Mouse (Mus musculus): Measurements from ENCODE around the gene Peak1. TPM values are rescaled to one million over a fixed set of nuclear protein-coding genes. Genes with fewer than 3 reads are reported as not detected.

Peak1 gene
- polyA plus RNA-seq, 1 experiment = 14.4 TPM

DNA sequence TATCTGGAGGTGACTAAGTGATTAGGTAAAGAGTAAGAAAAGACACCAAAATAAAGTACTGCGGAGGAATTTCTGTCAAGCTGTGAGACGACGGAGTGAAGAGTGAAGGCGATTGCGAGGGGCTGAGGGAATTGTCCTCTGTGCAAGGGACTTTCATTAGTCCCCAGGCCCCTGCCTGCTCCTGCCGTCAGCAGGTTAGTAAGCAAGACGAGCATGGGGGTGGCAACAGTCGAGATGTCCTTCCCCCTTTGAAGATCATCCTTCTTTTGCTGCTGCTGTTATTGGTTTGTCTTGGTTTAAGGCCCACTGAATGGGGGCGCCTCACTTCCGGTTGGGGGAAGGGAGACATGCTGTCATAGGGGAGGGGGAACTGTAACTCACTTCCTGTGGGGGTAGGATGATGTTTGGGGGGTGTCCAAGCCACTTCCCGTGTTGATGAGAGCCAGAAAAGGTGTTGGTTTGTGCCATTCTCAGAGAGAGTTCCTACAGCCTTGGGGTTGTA lies 922 bp upstream of the Peak1 start:
- H3ac ChIP-seq (ENCODE audit: control insufficient read depth, insufficient read length, low read depth) = peak overlapping the region; percentile 48
- H3K4me3 ChIP-seq (ENCODE audit: insufficient read depth, poor library complexity, severe bottlenecking) = peak overlapping the region; percentile 38
- peaks cover 86% of the 10 kb centered on the region for H3K79me2 ChIP-seq (ENCODE audit: control insufficient read depth, insufficient read depth)
- H3K27me3 ChIP-seq (ENCODE audit: control insufficient read depth, insufficient read depth, insufficient read length) = no peaks in the 10 kb centered on the region
- H3K36me3 ChIP-seq (ENCODE audit: control insufficient read depth, insufficient read depth) = no peaks in the 10 kb centered on the region
- TF ChIP-seq MYOG (IDR thresholded peaks at IDR 0.05; ENCODE audit: control insufficient read depth, extremely low read depth, insufficient read length) (no peak), MYOD1 (IDR thresholded peaks at IDR 0.05; ENCODE audit: control insufficient read depth, insufficient read length, low read depth) (no peak), CTCF (IDR thresholded peaks at IDR 0.05; ENCODE audit: control insufficient read depth, insufficient read depth, insufficient read length) (no peak), FOSL1 (IDR thresholded peaks at IDR 0.05; ENCODE audit: insufficient read depth, low read length, poor library complexity, severe bottlenecking) (no peak), USF1 (IDR thresholded peaks at IDR 0.05; ENCODE audit: low read depth) (no peak), MAX (IDR thresholded peaks at IDR 0.05) (no peak), CEBPB (IDR thresholded peaks at IDR 0.05; ENCODE audit: low read depth) (no peak)
- H3K79me3 ChIP-seq (ENCODE audit: low read depth) = peaks cover 36% of the 10 kb centered on the region

DNA sequence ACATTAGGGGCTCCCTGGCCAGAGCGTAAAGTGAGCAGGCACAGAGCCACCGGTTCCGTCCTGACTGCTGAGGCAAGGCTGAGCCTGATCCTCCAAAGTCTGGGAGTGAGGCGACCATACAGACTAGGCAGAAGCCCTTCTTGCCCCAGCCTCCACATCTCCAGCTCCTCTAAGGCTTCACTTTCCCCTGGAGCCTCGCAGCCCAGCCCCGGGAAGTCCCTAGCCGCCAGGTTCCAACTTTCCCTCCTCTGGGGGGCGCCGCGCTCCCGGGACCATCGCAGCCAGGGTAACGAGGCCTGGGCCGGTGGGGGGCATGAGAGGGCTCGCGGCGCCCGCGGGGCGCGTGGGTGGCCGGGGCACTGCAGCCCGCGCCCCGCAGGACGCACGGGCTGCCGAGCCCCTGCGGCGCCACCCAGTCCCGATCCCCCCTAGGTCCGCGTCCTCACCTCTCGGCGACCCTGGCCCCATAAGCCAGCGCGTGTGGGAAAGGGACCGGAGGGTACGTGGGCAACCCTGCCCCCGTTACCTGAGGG lies 386 bp downstream of the Peak1 start:
- H3K4me3 ChIP-seq (ENCODE audit: insufficient read depth, poor library complexity, severe bottlenecking) = peak overlapping the region; percentile 74
- peaks cover 49% of the 10 kb centered on the region for H3K79me3 ChIP-seq (ENCODE audit: low read depth)
- TF ChIP-seq MYOG (IDR thresholded peaks at IDR 0.05; ENCODE audit: control insufficient read depth, extremely low read depth, insufficient read length) (no peak), CTCF (IDR thresholded peaks at IDR 0.05; ENCODE audit: control insufficient read depth, insufficient read depth, insufficient read length) (peak; percentile 81)
- H3ac ChIP-seq (ENCODE audit: control insufficient read depth, insufficient read length, low read depth) = peak overlapping the region; percentile 67
- H3K36me3 ChIP-seq (ENCODE audit: control insufficient read depth, insufficient read depth) = peaks cover 5% of the 10 kb centered on the region
- peaks cover 88% of the 10 kb centered on the region for H3K79me2 ChIP-seq (ENCODE audit: control insufficient read depth, insufficient read depth)
- H3K27me3 ChIP-seq (ENCODE audit: control insufficient read depth, insufficient read depth, insufficient read length) = no peaks in the 10 kb centered on the region

DNA sequence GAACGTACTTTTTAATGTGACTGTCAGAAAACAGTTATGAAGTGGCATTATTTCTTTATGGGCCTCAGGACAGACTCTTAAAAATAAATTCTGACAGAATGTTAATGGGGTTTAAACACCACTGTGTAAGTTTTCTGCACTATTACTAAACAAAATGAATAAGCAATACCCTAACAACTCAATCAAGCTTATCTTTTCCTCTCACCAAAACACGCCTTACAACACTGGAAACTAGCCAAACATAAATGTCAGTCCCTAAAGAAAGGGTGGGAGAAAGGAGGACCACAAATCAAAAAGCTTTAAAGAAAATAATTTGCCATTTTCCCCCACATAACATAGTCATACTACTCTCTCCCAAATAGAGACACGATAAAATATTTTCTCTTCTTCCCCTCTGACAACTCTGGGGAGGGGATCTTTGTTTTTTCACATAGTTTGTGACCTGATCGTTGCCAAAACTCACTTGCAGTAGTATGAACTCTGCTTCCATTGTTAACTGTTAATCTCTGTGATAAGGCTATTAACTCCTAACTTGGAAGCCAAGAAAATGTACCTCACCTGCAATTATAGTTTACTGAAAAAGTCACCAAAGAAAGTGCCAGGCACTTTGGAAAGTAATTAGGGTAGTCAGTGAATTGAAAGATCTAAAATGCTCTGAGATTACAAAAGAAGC lies 1.8 kb downstream of the Peak1 start:
- Histone ChIP-seq H3K27me3 (ENCODE audit: control insufficient read depth, insufficient read depth, insufficient read length) (no peaks in the 10 kb centered on the region), H3K4me3 (ENCODE audit: insufficient read depth, poor library complexity, severe bottlenecking) (peak overlapping the region; percentile 74), H3ac (ENCODE audit: control insufficient read depth, insufficient read length, low read depth) (no peak overlapping the region), H3K79me3 (ENCODE audit: low read depth) (peaks cover 61% of the 10 kb centered on the region), H3K79me2 (ENCODE audit: control insufficient read depth, insufficient read depth) (peaks cover 89% of the 10 kb centered on the region), H3K36me3 (ENCODE audit: control insufficient read depth, insufficient read depth) (peaks cover 5% of the 10 kb centered on the region)
- TF ChIP-seq USF1 (IDR thresholded peaks at IDR 0.05; ENCODE audit: low read depth) (no peak), MYOD1 (IDR thresholded peaks at IDR 0.05; ENCODE audit: control insufficient read depth, insufficient read length, low read depth) (no peak), CEBPB (IDR thresholded peaks at IDR 0.05; ENCODE audit: low read depth) (no peak), MAX (IDR thresholded peaks at IDR 0.05) (no peak), FOSL1 (IDR thresholded peaks at IDR 0.05; ENCODE audit: insufficient read depth, low read length, poor library complexity, severe bottlenecking) (no peak)

- Histone ChIP-seq H3K79me3 (ENCODE audit: low read depth) (peaks cover 64% of the 10 kb centered on the region), H3K4me3 (ENCODE audit: insufficient read depth, poor library complexity, severe bottlenecking) (no peak overlapping the region)
- TF ChIP-seq MYOG (IDR thresholded peaks at IDR 0.05; ENCODE audit: control insufficient read depth, extremely low read depth, insufficient read length) (no peak), CTCF (IDR thresholded peaks at IDR 0.05; ENCODE audit: control insufficient read depth, insufficient read depth, insufficient read length) (no peak), FOSL1 (IDR thresholded peaks at IDR 0.05; ENCODE audit: insufficient read depth, low read length, poor library complexity, severe bottlenecking) (no peak), USF1 (IDR thresholded peaks at IDR 0.05; ENCODE audit: low read depth) (no peak), MYOD1 (IDR thresholded peaks at IDR 0.05; ENCODE audit: control insufficient read depth, insufficient read length, low read depth) (no peak), CEBPB (IDR thresholded peaks at IDR 0.05; ENCODE audit: low read depth) (no peak), MAX (IDR thresholded peaks at IDR 0.05) (no peak)
Observed at GRCm38 (mm10) chr9:56415393-56415792, 2.5 kb downstream of the Peak1 start.

DNA sequence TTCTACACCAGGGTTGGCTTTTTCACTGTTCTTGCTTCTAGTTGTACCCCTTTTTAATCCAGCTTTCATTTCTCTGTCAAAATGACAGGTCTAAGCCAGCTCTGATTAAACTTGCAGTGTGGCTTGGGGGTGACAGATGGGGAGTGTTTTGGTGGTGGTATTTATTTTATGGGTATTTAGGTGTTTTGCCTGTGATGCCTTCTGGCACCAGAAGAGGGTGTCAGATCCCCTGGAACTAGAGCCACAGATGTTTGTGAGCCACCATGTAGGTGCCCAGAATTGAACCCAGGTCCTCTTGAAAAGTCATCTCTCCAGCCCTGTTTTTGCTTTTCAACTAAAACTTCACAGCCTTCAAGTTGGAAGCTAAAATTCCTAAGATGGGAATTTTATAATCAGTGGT lies 3.5 kb downstream of the Peak1 start:
- Histone ChIP-seq H3K79me3 (ENCODE audit: low read depth) (peaks cover 71% of the 10 kb centered on the region), H3K36me3 (ENCODE audit: control insufficient read depth, insufficient read depth) (peaks cover 6% of the 10 kb centered on the region), H3K27me3 (ENCODE audit: control insufficient read depth, insufficient read depth, insufficient read length) (no peaks in the 10 kb centered on the region), H3ac (ENCODE audit: control insufficient read depth, insufficient read length, low read depth) (no peak overlapping the region), H3K4me3 (ENCODE audit: insufficient read depth, poor library complexity, severe bottlenecking) (no peak overlapping the region), H3K79me2 (ENCODE audit: control insufficient read depth, insufficient read depth) (peaks cover 89% of the 10 kb centered on the region)
- no peak for TF ChIP-seq CEBPB (IDR thresholded peaks at IDR 0.05; ENCODE audit: low read depth)
- TF ChIP-seq MYOD1 (IDR thresholded peaks at IDR 0.05; ENCODE audit: control insufficient read depth, insufficient read length, low read depth) = no peak
- no peak for TF ChIP-seq CTCF (IDR thresholded peaks at IDR 0.05; ENCODE audit: control insufficient read depth, insufficient read depth, insufficient read length)
- no peak for TF ChIP-seq FOSL1 (IDR thresholded peaks at IDR 0.05; ENCODE audit: insufficient read depth, low read length, poor library complexity, severe bottlenecking)
- no peak for TF ChIP-seq USF1 (IDR thresholded peaks at IDR 0.05; ENCODE audit: low read depth)
- TF ChIP-seq MYOG (IDR thresholded peaks at IDR 0.05; ENCODE audit: control insufficient read depth, extremely low read depth, insufficient read length) = no peak
- no peak for TF ChIP-seq MAX (IDR thresholded peaks at IDR 0.05)

More at GRCm38 (mm10) chr9:56415393-56415792, 2.5 kb downstream of the Peak1 start:
- no peak overlapping the region for H3ac ChIP-seq (ENCODE audit: control insufficient read depth, insufficient read length, low read depth)
- H3K36me3 ChIP-seq (ENCODE audit: control insufficient read depth, insufficient read depth) = peaks cover 5% of the 10 kb centered on the region
- H3K27me3 ChIP-seq (ENCODE audit: control insufficient read depth, insufficient read depth, insufficient read length) = no peaks in the 10 kb centered on the region
- H3K79me2 ChIP-seq (ENCODE audit: control insufficient read depth, insufficient read depth) = peaks cover 89% of the 10 kb centered on the region

Measured in C2C12 (cell line).